In the genomic region with DNA sequence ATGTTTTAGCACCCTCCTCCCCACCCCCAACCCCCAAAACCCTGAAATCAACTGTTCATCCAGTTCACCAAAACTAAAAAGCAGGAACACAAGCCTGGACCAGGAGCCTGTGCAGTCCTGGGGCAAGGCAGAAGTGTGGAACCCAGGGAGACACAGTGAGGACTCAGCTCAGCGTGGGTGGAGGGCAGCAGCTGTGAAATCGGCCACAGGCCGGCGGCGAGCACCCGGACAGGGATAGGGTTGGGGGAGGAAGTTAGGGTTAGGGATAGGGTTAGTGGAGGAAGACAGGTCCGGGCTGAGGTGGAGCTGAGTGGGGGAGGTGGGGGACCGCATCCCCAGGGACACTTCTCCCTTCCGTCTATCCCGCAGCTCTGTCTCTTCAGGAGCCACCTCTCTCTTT, we compare ENCODE assay signal across 29 mouse cellular contexts.
A peak's percentile ranks its signal among the peaks of the same experiment; 100 is the strongest.
DNase-seq lines count a peak whose midpoint lies in the region; ATAC-seq and TF ChIP-seq lines count a peak whose summit lies in the region.
"Had no signal": no experiment of that assay in that cellular context is flagged by ENCODE, and none has a peak within 500 bp of the region (broad histone marks: within the 10 kb centered on the region; RNA-seq: fewer than 3 reads in every experiment).

No protein-coding gene starts in this region.

- no peaks in the 10 kb centered on the region for H3K36me3 ChIP-seq in intestine, embryonic 14.5 days (ENCODE audit: control insufficient read depth, insufficient read depth, low read length)
- no peaks in the 10 kb centered on the region for H3K36me3 ChIP-seq in intestine, embryonic 16.5 days (ENCODE audit: control insufficient read depth, insufficient read depth, low read length)
- H3K36me3 ChIP-seq in limb, embryonic 10.5 days: no peaks in the 10 kb centered on the region
- H3K36me3 ChIP-seq in myocyte (ENCODE audit: control insufficient read depth, insufficient read depth): no peaks in the 10 kb centered on the region
- H3K36me3 ChIP-seq: embryonic facial prominence, embryonic 13.5 days; embryonic facial prominence, embryonic 15.5 days; forebrain, embryonic 10.5 days; forebrain, embryonic 12.5 days; G1E had no signal

- no peak for ATAC-seq in intestine, embryonic 14.5 days (replicated peaks; ENCODE audit: low FRiP score, low TSS enrichment, low read depth)
- no peak for ATAC-seq in intestine, embryonic 16.5 days
- ATAC-seq: CD4-positive, CD25-positive, alpha-beta regulatory T cell, adult 4 months; forebrain, embryonic 14.5 days; forebrain, embryonic 16.5 days; Patski had no signal

- 62% methylated on average over 9 of the region's 10 CpGs for WGBS in intestine, embryonic 14.5 days
- WGBS in intestine, embryonic 16.5 days: 81% methylated on average over 10 of the region's 10 CpGs
- 81% methylated on average over 7 of the region's 10 CpGs for WGBS in limb, embryonic 10.5 days

- H3K79me2 ChIP-seq in myocyte (ENCODE audit: control insufficient read depth, insufficient read depth): no peaks in the 10 kb centered on the region

- H3K4me1 ChIP-seq in intestine, embryonic 14.5 days (replicated peaks; ENCODE audit: control insufficient read depth, insufficient read depth, low read length): 0 out of 2 replicates have a peak, but pooled peaks cover 5% of the 10 kb centered on the region
- H3K4me1 ChIP-seq in intestine, embryonic 16.5 days (ENCODE audit: control insufficient read depth, insufficient read depth, low read length): no peaks in the 10 kb centered on the region
- peaks cover 13% of the 10 kb centered on the region for H3K4me1 ChIP-seq in limb, embryonic 10.5 days
- H3K4me1 ChIP-seq: embryonic facial prominence, embryonic 13.5 days; forebrain, embryonic 10.5 days had no signal

- H3K27ac ChIP-seq in intestine, embryonic 14.5 days (ENCODE audit: low read depth): no peak overlapping the region
- H3K27ac ChIP-seq in intestine, embryonic 16.5 days (ENCODE audit: low read length): no peak overlapping the region
- H3K27ac ChIP-seq in limb, embryonic 10.5 days: no peak overlapping the region
- H3K27ac ChIP-seq: embryonic facial prominence, embryonic 13.5 days; embryonic facial prominence, embryonic 15.5 days; forebrain, embryonic 10.5 days; forebrain, embryonic 12.5 days had no signal

- H3K4me2 ChIP-seq in intestine, embryonic 14.5 days (ENCODE audit: low read length): no peak overlapping the region
- H3K4me2 ChIP-seq in intestine, embryonic 16.5 days (ENCODE audit: low read depth, low read length): no peak overlapping the region
- no peak overlapping the region for H3K4me2 ChIP-seq in myocyte (ENCODE audit: low read depth)
- H3K4me2 ChIP-seq: embryonic facial prominence, embryonic 13.5 days; embryonic facial prominence, embryonic 15.5 days; forebrain, embryonic 12.5 days had no signal

- H3K27me3 ChIP-seq in intestine, embryonic 14.5 days (replicated peaks; ENCODE audit: control insufficient read depth, insufficient read depth, low read length): no peaks in the 10 kb centered on the region
- H3K27me3 ChIP-seq in intestine, embryonic 16.5 days (replicated peaks; ENCODE audit: control insufficient read depth, insufficient read depth, low read length): no peaks in the 10 kb centered on the region
- H3K27me3 ChIP-seq in limb, embryonic 10.5 days (ENCODE audit: low read depth, poor library complexity, severe bottlenecking): no peaks in the 10 kb centered on the region
- no peaks in the 10 kb centered on the region for H3K27me3 ChIP-seq in myocyte (ENCODE audit: control insufficient read depth, insufficient read depth, insufficient read length)
- H3K27me3 ChIP-seq: CH12.LX; embryonic facial prominence, embryonic 13.5 days; embryonic facial prominence, embryonic 15.5 days; forebrain, embryonic 12.5 days; Patski had no signal

- no peaks in the 10 kb centered on the region for H3K9me3 ChIP-seq in intestine, embryonic 14.5 days (ENCODE audit: control insufficient read depth, low read length)
- H3K9me3 ChIP-seq in intestine, embryonic 16.5 days (ENCODE audit: control insufficient read depth, low read length): no peaks in the 10 kb centered on the region
- H3K9me3 ChIP-seq in limb, embryonic 10.5 days (replicated peaks): no peaks in the 10 kb centered on the region
- H3K9me3 ChIP-seq: embryonic facial prominence, embryonic 13.5 days; embryonic facial prominence, embryonic 15.5 days; forebrain, embryonic 10.5 days; forebrain, embryonic 12.5 days; G1E had no signal

- H3ac ChIP-seq in myocyte (ENCODE audit: control insufficient read depth, insufficient read length): no peak overlapping the region

- DNase-seq in intestine, embryonic 14.5 days (ENCODE audit: low spot score): peak; percentile 38
- DNase-seq in 3134 (ENCODE audit: extremely low read depth, insufficient read length, low spot score): peak; percentile 16
- DNase-seq in limb, embryonic 10.5 days (ENCODE audit: low spot score): peak; percentile 23
- DNase-seq in layer of hippocampus, adult 11-12 months (ENCODE audit: low spot score): no peak
- DNase-seq in gastrocnemius, postnatal 10 days: no peak
- DNase-seq: adrenal gland, adult 2 months; adrenal gland, postnatal 10 days; adrenal gland, postnatal 25 days; B cell, adult 2 months; cerebellum, adult 11 months; cerebellum, adult 18-20 months; cerebellum, adult 8-10 months; cerebellum, adult 9-11 months; cerebellum, postnatal 14 days; cerebellum, postnatal 36 days; embryo, embryonic 11 days had no signal

- H3K4me3 ChIP-seq in intestine, embryonic 14.5 days (ENCODE audit: low read depth, low read length): no peak overlapping the region
- H3K4me3 ChIP-seq in intestine, embryonic 16.5 days (ENCODE audit: low read length): no peak overlapping the region
- no peak overlapping the region for H3K4me3 ChIP-seq in limb, embryonic 10.5 days
- no peak overlapping the region for H3K4me3 ChIP-seq in myocyte
- H3K4me3 ChIP-seq: embryonic facial prominence, embryonic 13.5 days; embryonic facial prominence, embryonic 15.5 days; erythroblast, embryonic 14.5 days; forebrain, embryonic 10.5 days; forebrain, embryonic 12.5 days had no signal

- no peak overlapping the region for H3K9ac ChIP-seq in intestine, embryonic 14.5 days (ENCODE audit: low read length)
- no peak overlapping the region for H3K9ac ChIP-seq in intestine, embryonic 16.5 days (ENCODE audit: low read depth, low read length)
- H3K9ac ChIP-seq: embryonic facial prominence, embryonic 13.5 days; embryonic facial prominence, embryonic 15.5 days; forebrain, embryonic 12.5 days had no signal

- TF ChIP-seq POLR2A in myocyte (IDR thresholded peaks at IDR 0.05; ENCODE audit: insufficient read length, low read depth): no peak

TF ChIP-seq in myocyte, 11 proteins besides CTCF, POLR2A, EP300 and RAD21:
- TF ChIP-seq TCF12 (IDR thresholded peaks at IDR 0.05; ENCODE audit: insufficient read depth, poor library complexity, severe bottlenecking): no peak
- TF ChIP-seq MYOD1 (IDR thresholded peaks at IDR 0.05; ENCODE audit: control insufficient read depth in 1 of 3, insufficient read length in 2 of 3, low read depth in 2 of 3): peak in 2 of 3 experiments; percentile 30 to 69
- TF ChIP-seq MYOG (IDR thresholded peaks at IDR 0.05; ENCODE audit: control insufficient read depth in 1 of 3, insufficient read depth in 1 of 3, insufficient read length in 2 of 3, low read depth in 2 of 3): no peak
- TF ChIP-seq POLR2AphosphoS2 (IDR thresholded peaks at IDR 0.05; ENCODE audit: insufficient read length, low read depth): no peak
- no peak for TF ChIP-seq REST (IDR thresholded peaks at IDR 0.05; ENCODE audit: insufficient read depth, insufficient read length)
TF ChIP-seq in myocyte: peak in this region for 1.

Comparison
In these comparisons a context has a peak if more than half of its experiments do, and no peak if none do; other contexts are left out.
1. DNase-seq: peak in intestine, embryonic 14.5 days (single experiment), 3134 (single experiment) and limb, embryonic 10.5 days (single experiment); none in layer of hippocampus, adult 11-12 months (single experiment) and gastrocnemius, postnatal 10 days (single experiment).